ENCODE assay signal across 21 mouse cellular contexts in the genomic region with DNA sequence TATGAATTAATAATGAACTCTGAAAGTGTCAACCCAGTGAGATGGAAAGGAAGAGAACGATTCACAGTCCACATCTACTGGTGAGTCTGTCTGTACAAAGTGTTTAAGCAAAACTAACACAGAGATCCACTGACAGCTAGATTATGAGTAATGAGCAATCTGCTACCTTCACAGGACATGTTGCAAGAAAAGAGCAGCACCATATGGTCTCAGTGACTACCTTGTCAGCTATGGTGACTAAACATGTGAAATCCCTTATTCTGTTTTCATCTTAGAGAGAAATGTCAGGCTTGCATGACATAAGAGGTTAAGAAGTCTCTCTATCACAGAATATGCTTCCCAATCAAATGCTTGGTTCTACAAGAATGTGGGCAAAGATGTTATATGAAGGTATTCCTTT. TPM values are rescaled to one million over a fixed set of nuclear protein-coding genes. Genes with fewer than 3 reads are reported as not detected.
"Had no signal": no experiment of that assay in that cellular context is flagged by ENCODE, and none has a peak within 500 bp of the region (broad histone marks: within the 10 kb centered on the region; RNA-seq: fewer than 3 reads in every experiment).

No protein-coding gene starts in this region.

- H3K4me1 ChIP-seq: kidney, embryonic 15.5 days; limb, embryonic 12.5 days; limb, embryonic 15.5 days; midbrain, embryonic 12.5 days; midbrain, embryonic 15.5 days; neural tube, embryonic 12.5 days; neural tube, embryonic 15.5 days; stomach, embryonic 15.5 days had no signal

- H3K9me3 ChIP-seq: kidney, embryonic 15.5 days; limb, embryonic 12.5 days; limb, embryonic 15.5 days; midbrain, embryonic 12.5 days; midbrain, embryonic 15.5 days; neural tube, embryonic 12.5 days; neural tube, embryonic 15.5 days; stomach, embryonic 15.5 days had no signal

- H3K9ac ChIP-seq: kidney, embryonic 15.5 days; limb, embryonic 12.5 days; limb, embryonic 15.5 days; liver, embryonic 14.5 days; liver, postnatal 0 days; lung, embryonic 14.5 days; midbrain, embryonic 12.5 days; midbrain, embryonic 15.5 days; neural tube, embryonic 12.5 days; neural tube, embryonic 15.5 days; stomach, embryonic 15.5 days had no signal

- H3K4me2 ChIP-seq: kidney, embryonic 15.5 days; limb, embryonic 12.5 days; limb, embryonic 15.5 days; liver, embryonic 11.5 days; lung, embryonic 14.5 days; midbrain, embryonic 12.5 days; midbrain, embryonic 15.5 days; neural tube, embryonic 12.5 days; neural tube, embryonic 15.5 days; stomach, embryonic 15.5 days had no signal

- H3K36me3 ChIP-seq: kidney, embryonic 15.5 days; limb, embryonic 12.5 days; limb, embryonic 15.5 days; midbrain, embryonic 12.5 days; midbrain, embryonic 15.5 days; neural tube, embryonic 12.5 days; neural tube, embryonic 15.5 days; stomach, embryonic 15.5 days had no signal

- H3K4me3 ChIP-seq: kidney, embryonic 15.5 days; limb, embryonic 12.5 days; limb, embryonic 15.5 days; midbrain, embryonic 12.5 days; midbrain, embryonic 15.5 days; neural tube, embryonic 12.5 days; neural tube, embryonic 15.5 days; stomach, embryonic 15.5 days had no signal

- H3K27ac ChIP-seq: kidney, embryonic 15.5 days; limb, embryonic 12.5 days; limb, embryonic 15.5 days; liver, embryonic 14.5 days; macrophage; midbrain, embryonic 12.5 days; midbrain, embryonic 15.5 days; neural tube, embryonic 12.5 days; neural tube, embryonic 15.5 days; stomach, embryonic 15.5 days had no signal

- ATAC-seq: liver, postnatal 0 days; lung, postnatal 0 days; midbrain, embryonic 15.5 days had no signal

- DNase-seq: kidney, adult 8-10 months; kidney, postnatal 10 days; left cerebral cortex, postnatal 4 days; liver, postnatal 0 days; lung, embryonic 14.5 days; right cerebral cortex, postnatal 14 days; spleen, adult 18-20 months; thymus, postnatal 25 days had no signal

- H3K27me3 ChIP-seq: kidney, embryonic 15.5 days; limb, embryonic 12.5 days; limb, embryonic 15.5 days; midbrain, embryonic 12.5 days; midbrain, embryonic 15.5 days; neural tube, embryonic 12.5 days; neural tube, embryonic 15.5 days; stomach, embryonic 15.5 days had no signal

RNA-seq across cellular contexts. Expression of a gene that starts 20.1 kb away (rescaled TPM):
- total RNA-seq: megakaryocyte, adult 5-6 weeks had no signal
- polyA plus RNA-seq: liver, postnatal 0 days; macrophage had no signal
